Mouse (Mus musculus) limb, embryonic 14.5 days (tissue): ENCODE data around the gene Nr5a2. TPM values are rescaled to one million over a fixed set of nuclear protein-coding genes. Genes with fewer than 3 reads are reported as not detected.

Source experiments
- ATAC-seq: fragments of 200-750 bp; cut with Nextera tagmentation; 2 replicates; pipeline ENCODE4 v1.8.0; 2017; ENCODE audit warnings: low read depth, moderate number of reproducible peaks, moderate TSS enrichment; ENCODE audit not compliant: low FRiP score
- DNase-seq: peaks from one replicate; pipeline ENCODE4 v3.0.0-alpha.2; 2015; ENCODE audit warnings: low spot score
- H3K27ac ChIP-seq: fragments of 300-500 bp; sonication (generic); replicated peaks from 2 replicates; pipeline ENCODE4 v1.5.1; 2014; ENCODE audit warnings: low read depth, mild to moderate bottlenecking, low read length, moderate library complexity, mixed read lengths
- H3K27me3 ChIP-seq: fragments of 300-500 bp; sonication (generic); 2 replicates; pipeline ENCODE4 v1.6.1; 2014; ENCODE audit warnings: low read length, mixed read lengths; ENCODE audit not compliant: control insufficient read depth, insufficient read depth
- H3K36me3 ChIP-seq: fragments of 300-500 bp; sonication (generic); 2 replicates; pipeline ENCODE4 v1.6.1; 2014; ENCODE audit warnings: mild to moderate bottlenecking, low read length, moderate library complexity, mixed read lengths; ENCODE audit not compliant: control insufficient read depth, insufficient read depth
- H3K4me1 ChIP-seq: fragments of 300-500 bp; sonication (generic); 2 replicates; pipeline ENCODE4 v1.6.1; 2014; ENCODE audit warnings: antibody characterized with exemption, low read length, mixed read lengths; ENCODE audit not compliant: control insufficient read depth, insufficient read depth
- H3K4me2 ChIP-seq: fragments of 300-500 bp; sonication (generic); replicated peaks from 2 replicates; pipeline ENCODE4 v1.6.1; 2014; ENCODE audit warnings: low read depth, mild to moderate bottlenecking, low read length, moderate library complexity; ENCODE audit not compliant: severe bottlenecking
- H3K4me3 ChIP-seq: fragments of 300-500 bp; sonication (generic); replicated peaks from 2 replicates; pipeline ENCODE4 v1.5.1; 2014; ENCODE audit warnings: low read length
- H3K9ac ChIP-seq: fragments of 300-500 bp; sonication (generic); 2 replicates; pipeline ENCODE4 v1.6.1; 2014; ENCODE audit warnings: mild to moderate bottlenecking, low read depth, low read length, moderate library complexity; ENCODE audit not compliant: severe bottlenecking
- H3K9me3 ChIP-seq: fragments of 300-500 bp; sonication (generic); 2 replicates; pipeline ENCODE4 v1.6.1; 2016; ENCODE audit warnings: low read length; ENCODE audit not compliant: control insufficient read depth
- POLR2A ChIP-seq: fragments of 200-500 bp; IDR thresholded peaks from 2 replicates; pipeline ENCODE4 v1.8.0; 2012; ENCODE audit warnings: inconsistent platforms, mild to moderate bottlenecking, moderate library complexity, borderline replicate concordance; ENCODE audit not compliant: insufficient read depth, insufficient read length; ENCODE audit errors: extremely low read depth
- WGBS: fragments of 180-500 bp; shearing (Covaris S2); extraction: QIAGEN DNeasy Blood & Tissue Kit; methylation state at CpG from one replicate; pipeline ENCODE4 v1.1.7; 2014; 5-methylcytosine and 5-hydroxymethylcytosine counted together
- polyA plus RNA-seq, 2 experiments: library from polyadenylated mRNA; depleted of rRNA in 1 of 2; stranded (reverse) in 1 of 2; unstranded in 1 of 2; fragments of >200 nt; fragmentation: Nextera tagmentation in 1 of 2; extraction: Ambion mirVana in 1 of 2; gene quantifications; 2 replicates each; pipeline versions ENCODE4 v1.2.1 to v1.2.3; 2012 to 2014

The Nr5a2 gene
- polyA plus RNA-seq, 2 experiments = 1.0 to 1.1 TPM

GRCm38 (mm10) chr1:136883458-136884174 lies 76.6 kb downstream of the Nr5a2 start:
- 82% methylated on average over 13 of the region's 13 CpGs for WGBS

GRCm38 (mm10) chr1:136880260-136880659 lies 80.0 kb downstream of the Nr5a2 start:
- no peak for TF ChIP-seq POLR2A
- Histone ChIP-seq H3K4me3 (no peak overlapping the region), H3K4me2 (no peak overlapping the region), H3K36me3 (no peaks in the 10 kb centered on the region), H3K27ac (no peak overlapping the region), H3K4me1 (no peaks in the 10 kb centered on the region), H3K9ac (no peak overlapping the region), H3K9me3 (no peaks in the 10 kb centered on the region), H3K27me3 (no peaks in the 10 kb centered on the region)
- 73% methylated on average over 8 of the region's 8 CpGs for WGBS
- ATAC-seq (no peak), DNase-seq (no peak)

More at GRCm38 (mm10) chr1:136883458-136884174, 76.6 kb downstream of the Nr5a2 start:
- Histone ChIP-seq H3K4me2 (no peak overlapping the region), H3K4me1 (no peaks in the 10 kb centered on the region), H3K27me3 (no peaks in the 10 kb centered on the region), H3K9ac (no peak overlapping the region), H3K27ac (no peak overlapping the region), H3K9me3 (no peaks in the 10 kb centered on the region), H3K4me3 (no peak overlapping the region), H3K36me3 (no peaks in the 10 kb centered on the region)
- ATAC-seq = no peak
- no peak for DNase-seq
- TF ChIP-seq POLR2A = no peak

- Histone ChIP-seq H3K9me3 (no peaks in the 10 kb centered on the region), H3K36me3 (no peaks in the 10 kb centered on the region), H3K4me3 (no peak overlapping the region), H3K4me1 (no peaks in the 10 kb centered on the region), H3K4me2 (no peak overlapping the region), H3K9ac (no peak overlapping the region), H3K27ac (no peak overlapping the region), H3K27me3 (no peaks in the 10 kb centered on the region)
- no peak for DNase-seq
- ATAC-seq = no peak
- WGBS = 94% methylated on average over 3 of the region's 3 CpGs
- no peak for TF ChIP-seq POLR2A
These were observed 85.2 kb downstream of the Nr5a2 start for GRCm38 (mm10) chr1:136875006-136875405.

GRCm38 (mm10) chr1:136868955-136869354 lies 91.3 kb downstream of the Nr5a2 start:
- H3K4me3 ChIP-seq = no peak overlapping the region
- H3K27ac ChIP-seq = no peak overlapping the region
- TF ChIP-seq POLR2A = no peak
- H3K27me3 ChIP-seq = no peaks in the 10 kb centered on the region
- no peaks in the 10 kb centered on the region for H3K36me3 ChIP-seq
- no peak overlapping the region for H3K9ac ChIP-seq
- DNase-seq (peak; percentile 57), ATAC-seq (no peak)
- H3K4me1 ChIP-seq = no peaks in the 10 kb centered on the region
- H3K4me2 ChIP-seq = no peak overlapping the region
- 42% methylated on average over 6 of the region's 6 CpGs for WGBS
- H3K9me3 ChIP-seq = no peaks in the 10 kb centered on the region

- H3K27ac ChIP-seq = no peak overlapping the region
- no peak for TF ChIP-seq POLR2A
- no peaks in the 10 kb centered on the region for H3K9me3 ChIP-seq
- DNase-seq (no peak), ATAC-seq (no peak)
- H3K9ac ChIP-seq = no peak overlapping the region
- H3K4me1 ChIP-seq = no peaks in the 10 kb centered on the region
- H3K27me3 ChIP-seq = no peaks in the 10 kb centered on the region
- no peak overlapping the region for H3K4me2 ChIP-seq
- 81% methylated on average over 5 of the region's 5 CpGs for WGBS
- H3K4me3 ChIP-seq = no peak overlapping the region
- H3K36me3 ChIP-seq = no peaks in the 10 kb centered on the region
These were observed 92.0 kb downstream of the Nr5a2 start for GRCm38 (mm10) chr1:136868285-136868684.
